Comparison of ENCODE assay signal across 8 mouse cellular contexts in genomic region chr16:36934841-36935620, GRCm38 (mm10). TPM values are rescaled to one million over a fixed set of nuclear protein-coding genes. Genes with fewer than 3 reads are reported as not detected.
DNase-seq lines count a peak whose midpoint lies in the region; ATAC-seq and TF ChIP-seq lines count a peak whose summit lies in the region.

Hcls1 (plus strand) TSS chr16:36934983.

- peak within 1 kb of the TSS; percentile 14 for H3K9ac ChIP-seq in heart, adult 2 months (ENCODE audit: low read depth, low read length)
- no peak within 1 kb of the TSS for H3K9ac ChIP-seq in midbrain, embryonic 11.5 days (ENCODE audit: low read length)

- no peaks in the 10 kb centered on the region for H3K9me3 ChIP-seq in midbrain, embryonic 10.5 days (replicated peaks)
- H3K9me3 ChIP-seq in midbrain, embryonic 11.5 days (ENCODE audit: control insufficient read depth, low read length): no peaks in the 10 kb centered on the region

- peak; percentile 46; the same call in 1 of the 2 replicates for TF ChIP-seq POLR2A in heart, adult 2 months (IDR thresholded peaks at IDR 0.05; ENCODE audit: insufficient read depth, low read depth, low read length)
- peak; percentile 48; the same call in 1 of the 2 replicates for TF ChIP-seq POLR2A in small intestine, adult 2 months (IDR thresholded peaks at IDR 0.05; ENCODE audit: low read depth, low read length)

- peak within 1 kb of the TSS; percentile 39 for H3K4me3 ChIP-seq in heart, adult 2 months
- peak within 1 kb of the TSS; percentile 51 for H3K4me3 ChIP-seq in small intestine, adult 2 months (ENCODE audit: low read depth, low read length)
- H3K4me3 ChIP-seq in midbrain, embryonic 10.5 days: no peak within 1 kb of the TSS
- no peak within 1 kb of the TSS for H3K4me3 ChIP-seq in midbrain, embryonic 11.5 days (ENCODE audit: low read depth, low read length)

- peaks cover 5% of the 10 kb centered on the region for H3K36me3 ChIP-seq in heart, adult 2 months (ENCODE audit: control insufficient read depth, insufficient read depth, low read length)
- peaks cover 19% of the 10 kb centered on the region for H3K36me3 ChIP-seq in small intestine, adult 2 months (ENCODE audit: control insufficient read depth, insufficient read depth, low read length)
- peaks cover 34% of the 10 kb centered on the region for H3K36me3 ChIP-seq in midbrain, embryonic 10.5 days
- peaks cover 3% of the 10 kb centered on the region for H3K36me3 ChIP-seq in midbrain, embryonic 11.5 days (ENCODE audit: control insufficient read depth, insufficient read depth, low read length)

- ATAC-seq in midbrain, embryonic 11.5 days (ENCODE audit: low FRiP score): no peak

- no peaks in the 10 kb centered on the region for H3K79me2 ChIP-seq in heart, adult 2 months (replicated peaks; ENCODE audit: control insufficient read depth, insufficient read depth, low read length)

- no peak within 1 kb of the TSS for H3K4me2 ChIP-seq in midbrain, embryonic 11.5 days

- no peaks in the 10 kb centered on the region for H3K27me3 ChIP-seq in heart, adult 2 months (ENCODE audit: control insufficient read depth, insufficient read depth, low read length)
- H3K27me3 ChIP-seq in small intestine, adult 2 months (ENCODE audit: control insufficient read depth, insufficient read depth, low read length): no peaks in the 10 kb centered on the region
- no peaks in the 10 kb centered on the region for H3K27me3 ChIP-seq in midbrain, embryonic 10.5 days (ENCODE audit: low read depth, poor library complexity, severe bottlenecking)
- no peaks in the 10 kb centered on the region for H3K27me3 ChIP-seq in midbrain, embryonic 11.5 days (ENCODE audit: control insufficient read depth, insufficient read depth, low read length)

- peaks cover 10% of the 10 kb centered on the region for H3K4me1 ChIP-seq in heart, adult 2 months (ENCODE audit: control insufficient read depth, insufficient read depth, low read length)
- H3K4me1 ChIP-seq in small intestine, adult 2 months (ENCODE audit: control insufficient read depth, insufficient read depth, insufficient read length, low read length): no peaks in the 10 kb centered on the region; the same call in 1 of the 2 replicates
- no peaks in the 10 kb centered on the region for H3K4me1 ChIP-seq in midbrain, embryonic 10.5 days
- H3K4me1 ChIP-seq in midbrain, embryonic 11.5 days (ENCODE audit: control insufficient read depth, insufficient read depth, low read length): no peaks in the 10 kb centered on the region

- peak; percentile 29 for TF ChIP-seq CTCF in heart, adult 2 months (IDR thresholded peaks at IDR 0.05)
- TF ChIP-seq CTCF in small intestine, adult 2 months (IDR thresholded peaks at IDR 0.05; ENCODE audit: extremely low read depth, insufficient read length, insufficient replicate concordance, low read depth, low read length): no peak

- WGBS in heart, adult 2 months: 42% methylated on average over 7 of the region's 7 CpGs
- 60% methylated on average over 7 of the region's 7 CpGs for WGBS in small intestine, adult 2 months
- WGBS in midbrain, embryonic 10.5 days: 90% methylated on average over 7 of the region's 7 CpGs
- WGBS in midbrain, embryonic 11.5 days: 84% methylated on average over 7 of the region's 7 CpGs

- 0 out of 2 replicates have a peak, but pooled peaks have one; percentile 12 for TF ChIP-seq EP300 in heart, adult 2 months (IDR thresholded peaks at IDR 0.05; ENCODE audit: insufficient read depth, low read depth, low read length)

- DNase-seq in urinary bladder, adult 2 months (ENCODE audit: low spot score): no peak
- no peak for DNase-seq in urinary bladder, postnatal 10 days (ENCODE audit: low spot score)
- DNase-seq in heart, adult 2 months: peak; percentile 46 to 72
- DNase-seq in liver (peak; percentile 47), MN1 (ENCODE audit: low spot score) (no peak)
- DNase-seq in midbrain, embryonic 10.5 days (ENCODE audit: low spot score): no peak
- DNase-seq in midbrain, embryonic 11.5 days (ENCODE audit: low spot score, missing footprints): no peak

- peak within 1 kb of the TSS; percentile 82 for H3K27ac ChIP-seq in heart, adult 2 months
- H3K27ac ChIP-seq in small intestine, adult 2 months (ENCODE audit: insufficient read depth, low read depth, low read length): peak within 1 kb of the TSS; percentile 71
- no peak within 1 kb of the TSS for H3K27ac ChIP-seq in midbrain, embryonic 10.5 days (replicated peaks)
- H3K27ac ChIP-seq in midbrain, embryonic 11.5 days (ENCODE audit: low read depth, low read length): no peak within 1 kb of the TSS

- intact Hi-C loops in heart, adult 2 months (cut with DNase I): loop anchor here (5.0 kb wide), 1 partner anchor 58 kb away; the partner anchor contains the start of genes Eaf2 and Golgb1

RNA-seq across cellular contexts. Expression of gene Hcls1, which starts in this region (rescaled TPM):
- polyA plus RNA-seq in urinary bladder, adult 2 months (2012; rRNA removed): 13.8 and 14.3 TPM in 2 replicates
- total RNA-seq in heart, adult 2 months (2021): 1 to 10 TPM; 7.3 to 9.1 TPM
- polyA plus RNA-seq in heart, adult 2 months (2012; rRNA removed): 7.2 and 9.3 TPM in 2 replicates
- polyA plus RNA-seq in small intestine, adult 2 months (2012; rRNA removed): 4.7 and 9.0 TPM in 2 replicates
- polyA plus RNA-seq in midbrain, embryonic 10.5 days (2016; fragmentation: Nextera tagmentation; extraction: Ambion mirVana): 2.5 and 2.7 TPM in 2 replicates
- polyA plus RNA-seq in midbrain, embryonic 11.5 days (2014; fragmentation: Nextera tagmentation; extraction: Ambion mirVana): 1.1 TPM in 2 replicates

Comparison
In these comparisons a context has a peak if more than half of its experiments do, and no peak if none do; other contexts are left out.
1. DNase-seq: peak in heart, adult 2 months (2 of 2) and liver (single experiment); none in urinary bladder, adult 2 months (single experiment), urinary bladder, postnatal 10 days (single experiment), midbrain, embryonic 10.5 days (single experiment), midbrain, embryonic 11.5 days (single experiment) and MN1 (single experiment).
2. H3K27ac ChIP-seq: peak in heart, adult 2 months (single experiment) and small intestine, adult 2 months (single experiment); none in midbrain, embryonic 10.5 days (single experiment) and midbrain, embryonic 11.5 days (single experiment).
3. H3K4me3 ChIP-seq: peak in heart, adult 2 months (single experiment) and small intestine, adult 2 months (single experiment); none in midbrain, embryonic 10.5 days (single experiment) and midbrain, embryonic 11.5 days (single experiment).